Mouse (Mus musculus): ENCODE measurements around the gene Bpifb9a. TPM values are rescaled to one million over a fixed set of nuclear protein-coding genes. Genes with fewer than 3 reads are reported as not detected.

Gene Bpifb9a
- not detected for polyA plus RNA-seq (2017; shearing (Covaris generic))

DNA sequence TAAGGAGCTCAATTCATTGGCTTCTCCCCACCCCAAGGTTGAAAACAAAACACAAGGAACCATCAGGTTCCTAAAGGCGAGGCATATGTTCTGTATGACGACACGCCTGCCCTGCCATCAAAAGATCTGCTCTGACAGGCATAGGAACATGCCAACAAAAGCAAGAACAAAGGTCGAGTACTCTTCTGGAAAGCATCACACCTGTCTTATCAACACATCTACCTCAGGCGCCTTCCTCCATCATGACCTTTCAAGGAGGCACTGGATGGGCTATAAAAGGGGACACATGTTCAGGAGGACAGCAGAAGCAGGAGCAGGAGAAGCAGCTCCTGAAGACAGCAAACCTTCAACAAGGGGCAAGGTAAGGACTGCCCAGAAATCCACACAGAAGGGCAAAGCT, at the start of gene Bpifb9a:
Gene Bpifb9a, plus strand, starts transcription at position 301 of the 400 bp plus-strand sequence.

DNA sequence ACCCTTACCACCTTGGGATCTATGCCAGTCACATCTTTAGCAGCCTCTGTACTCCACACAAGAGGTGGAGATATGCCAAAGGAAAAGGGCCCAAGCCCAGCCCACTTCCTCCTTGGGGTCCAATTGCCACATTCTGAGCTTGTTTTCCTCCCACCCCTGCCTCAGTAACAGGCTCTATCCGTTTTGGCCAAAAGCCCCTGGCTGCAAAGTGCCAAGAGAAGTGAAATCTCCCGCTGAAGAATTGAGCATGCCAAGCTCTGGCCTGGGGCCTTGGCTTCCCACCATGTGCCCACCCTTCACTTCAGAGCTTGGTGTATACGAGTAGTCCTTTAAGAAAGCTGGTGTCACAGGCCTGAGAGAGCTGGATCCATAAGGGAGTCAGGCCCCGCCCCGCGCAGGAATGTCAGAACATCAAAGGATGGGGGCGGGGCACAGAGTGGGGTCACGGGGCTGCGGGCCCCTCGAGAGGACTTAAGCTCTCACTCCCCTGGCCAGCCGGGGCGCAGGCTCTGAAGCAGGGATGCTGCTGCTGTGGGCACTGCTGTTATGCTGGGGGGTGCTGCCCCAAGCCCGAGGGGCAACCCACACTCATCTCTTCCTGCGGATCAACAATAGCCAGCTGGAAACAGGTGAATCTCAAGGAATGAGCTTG, 34.3 kb upstream of the Bpifb9a start, which contains the start of gene Bpifb5:
Gene Bpifb5, plus strand, starts transcription at position 478 of the 652 bp plus-strand sequence.

DNA sequence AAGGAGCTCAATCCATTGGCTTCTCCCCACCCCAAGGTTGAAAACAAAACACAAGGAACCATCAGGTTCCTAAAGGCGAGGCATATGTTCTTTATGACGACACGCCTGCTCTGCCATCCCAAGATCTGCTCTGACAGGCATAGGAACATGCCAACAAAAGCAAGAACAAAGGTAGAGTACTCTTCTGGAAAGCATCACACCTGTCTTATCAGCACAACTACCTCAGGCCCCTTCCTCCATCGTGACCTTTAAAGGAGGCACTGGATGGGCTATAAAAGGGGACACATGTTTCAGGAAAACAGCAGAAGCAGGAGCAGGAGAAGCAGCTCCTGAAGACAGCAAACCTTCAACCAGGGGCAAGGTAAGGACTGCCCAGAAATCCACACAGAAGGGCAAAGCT, 49.3 kb downstream of the Bpifb9a start, which contains the start of gene Bpifb9b:
Gene Bpifb9b, plus strand, starts transcription at position 301 of the 400 bp plus-strand sequence.

Other genes starting within 250 kb of the Bpifb9a start
- gene Bpifa2, start 249.6 kb upstream of the Bpifb9a start, polyA plus RNA-seq (2017; shearing (Covaris generic)): not detected
- not detected for gene Bpifa3, start 127.5 kb upstream of the Bpifb9a start, polyA plus RNA-seq (2017; shearing (Covaris generic))
- not detected for gene Bpifa1, start 115.0 kb upstream of the Bpifb9a start, polyA plus RNA-seq (2017; shearing (Covaris generic))
- not detected for gene Bpifa5, start 95.2 kb upstream of the Bpifb9a start, polyA plus RNA-seq (2017; shearing (Covaris generic))
- not detected for gene Bpifb1, start 67.0 kb upstream of the Bpifb9a start, polyA plus RNA-seq (2017; shearing (Covaris generic))
- not detected for gene Bpifb5, start 34.1 kb upstream of the Bpifb9a start, polyA plus RNA-seq (2017; shearing (Covaris generic))
- gene Bpifb9b, start 49.4 kb downstream of the Bpifb9a start, polyA plus RNA-seq (2017; shearing (Covaris generic)): not detected
- gene Cdk5rap1, start 115.2 kb downstream of the Bpifb9a start, polyA plus RNA-seq (2017; shearing (Covaris generic)): 37.6 TPM
- not detected for gene Snta1, start 150.2 kb downstream of the Bpifb9a start, polyA plus RNA-seq (2017; shearing (Covaris generic))
- gene Cbfa2t2, start 178.6 kb downstream of the Bpifb9a start, polyA plus RNA-seq (2017; shearing (Covaris generic)): 13.9 TPM

Measured in CD4-positive, CD25-positive, alpha-beta regulatory T cell, adult 9 weeks (primary cell).